Mouse (Mus musculus): ENCODE measurements around the gene Gm13102. TPM values are rescaled to one million over a fixed set of nuclear protein-coding genes. Genes with fewer than 3 reads are reported as not detected.

Gm13102 gene
- polyA plus RNA-seq (2014; fragmentation: Illumina TruSeq; extraction: RNeasy Lipid Tissue Mini Kit (QIAGEN cat#74804); ENCODE audit: low read depth, low replicate concordance): not detected

GRCm38 (mm10) chr4:144106174-144106573 is at the start of gene Gm13102:
TSS of gene Gm13102 (plus strand) at chr4:144106474.

DNA sequence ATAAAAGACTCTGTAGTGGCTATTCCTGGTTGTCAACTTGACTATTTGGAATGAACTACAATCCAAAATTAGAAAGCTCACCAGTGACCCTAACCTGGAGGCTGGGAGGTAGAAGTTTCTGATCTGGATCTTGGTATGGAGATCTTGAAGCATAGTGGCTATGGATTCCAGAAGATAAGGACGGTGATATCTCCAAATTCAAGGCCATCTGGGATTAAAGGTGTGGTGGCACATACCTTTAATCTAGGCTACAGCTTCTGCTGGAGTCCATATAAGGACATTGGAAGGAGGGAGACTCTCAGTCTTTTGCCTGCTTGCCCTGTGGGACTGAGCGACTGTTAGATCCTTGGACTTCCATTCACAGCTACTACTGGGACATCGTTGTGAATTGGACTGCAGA is 47.4 kb upstream of the Gm13102 start, which contains the start of gene Pramel4:
Gene Pramel4 (plus strand): TSS at position 301 of the 400 bp plus-strand sequence.

Other genes with a start within 250 kb of the Gm13102 start
- gene Pramef6, start 206.1 kb upstream of the Gm13102 start, polyA plus RNA-seq (2014; fragmentation: Illumina TruSeq; extraction: RNeasy Lipid Tissue Mini Kit (QIAGEN cat#74804); ENCODE audit: low read depth, low replicate concordance): not detected
- not detected for gene Pramef25, start 155.5 kb upstream of the Gm13102 start, polyA plus RNA-seq (2014; fragmentation: Illumina TruSeq; extraction: RNeasy Lipid Tissue Mini Kit (QIAGEN cat#74804); ENCODE audit: low read depth, low replicate concordance)
- gene Gm13101, start 139.5 kb upstream of the Gm13102 start, polyA plus RNA-seq (2014; fragmentation: Illumina TruSeq; extraction: RNeasy Lipid Tissue Mini Kit (QIAGEN cat#74804); ENCODE audit: low read depth, low replicate concordance): not detected
- not detected for gene Pramef17, start 112.1 kb upstream of the Gm13102 start, polyA plus RNA-seq (2014; fragmentation: Illumina TruSeq; extraction: RNeasy Lipid Tissue Mini Kit (QIAGEN cat#74804); ENCODE audit: low read depth, low replicate concordance)
- gene Pramel4, start 47.3 kb upstream of the Gm13102 start, polyA plus RNA-seq (2014; fragmentation: Illumina TruSeq; extraction: RNeasy Lipid Tissue Mini Kit (QIAGEN cat#74804); ENCODE audit: low read depth, low replicate concordance): not detected
- gene Oog3, start 56.2 kb downstream of the Gm13102 start, polyA plus RNA-seq (2014; fragmentation: Illumina TruSeq; extraction: RNeasy Lipid Tissue Mini Kit (QIAGEN cat#74804); ENCODE audit: low read depth, low replicate concordance): not detected
- gene Oog2, start 84.2 kb downstream of the Gm13102 start, polyA plus RNA-seq (2014; fragmentation: Illumina TruSeq; extraction: RNeasy Lipid Tissue Mini Kit (QIAGEN cat#74804); ENCODE audit: low read depth, low replicate concordance): not detected
- gene C87977, start 106.8 kb downstream of the Gm13102 start, polyA plus RNA-seq (2014; fragmentation: Illumina TruSeq; extraction: RNeasy Lipid Tissue Mini Kit (QIAGEN cat#74804); ENCODE audit: low read depth, low replicate concordance): not detected
- gene Pramel5, start 174.0 kb downstream of the Gm13102 start, polyA plus RNA-seq (2014; fragmentation: Illumina TruSeq; extraction: RNeasy Lipid Tissue Mini Kit (QIAGEN cat#74804); ENCODE audit: low read depth, low replicate concordance): not detected
- not detected for gene Gm13128, start 223.8 kb downstream of the Gm13102 start, polyA plus RNA-seq (2014; fragmentation: Illumina TruSeq; extraction: RNeasy Lipid Tissue Mini Kit (QIAGEN cat#74804); ENCODE audit: low read depth, low replicate concordance)

Data from liver, adult 10 weeks (tissue).